Mouse (Mus musculus) testis, adult 2 months (tissue): ENCODE data around the gene Ggnbp2. TPM values are rescaled to one million over a fixed set of nuclear protein-coding genes. Genes with fewer than 3 reads are reported as not detected.

Experiments used
- H3K27ac ChIP-seq: fragments of 200-500 bp; 2 replicates; pipeline ENCODE4 v1.5.1; 2012; ENCODE audit warnings: low read depth, low read length; ENCODE audit not compliant: control insufficient read depth, insufficient read depth
- H3K27me3 ChIP-seq: fragments of 200-500 bp; 2 replicates; pipeline ENCODE4 v1.6.1; 2012; ENCODE audit warnings: mild to moderate bottlenecking, low read length, moderate library complexity; ENCODE audit not compliant: control insufficient read depth, insufficient read depth
- H3K36me3 ChIP-seq: fragments of 200-500 bp; 2 replicates; pipeline ENCODE4 v1.6.1; 2012; ENCODE audit warnings: mild to moderate bottlenecking, low read length; ENCODE audit not compliant: control insufficient read depth, insufficient read depth
- H3K4me1 ChIP-seq: fragments of 200-500 bp; 2 replicates; pipeline ENCODE4 v1.6.1; 2012; ENCODE audit warnings: low read length; ENCODE audit not compliant: control insufficient read depth, insufficient read depth
- H3K4me3 ChIP-seq: fragments of 200-500 bp; 2 replicates; pipeline ENCODE4 v1.5.1; 2012; ENCODE audit warnings: low read depth, mild to moderate bottlenecking, low read length, moderate library complexity, mixed read lengths; ENCODE audit not compliant: control insufficient read depth
- CTCF ChIP-seq: fragments of 200-500 bp; IDR thresholded peaks from 2 replicates; pipeline ENCODE4 v1.5.1; 2012; ENCODE audit warnings: low read depth, mild to moderate bottlenecking, inconsistent platforms, low read length, moderate library complexity; ENCODE audit not compliant: control insufficient read depth, insufficient read depth, insufficient replicate concordance
- POLR2A ChIP-seq: fragments of 200-500 bp; IDR thresholded peaks from 2 replicates; pipeline ENCODE4 v1.6.1; 2012; ENCODE audit warnings: low read depth, mild to moderate bottlenecking, inconsistent platforms, low read length, moderate library complexity; ENCODE audit not compliant: control insufficient read depth
- polyA plus RNA-seq: library from polyadenylated mRNA; depleted of rRNA; stranded (reverse); fragments of >200 nt; gene quantifications from 2 replicates; pipeline ENCODE4 v1.2.3, GENCODE M21; 2012

The Ggnbp2 gene
- polyA plus RNA-seq, 1 experiment = 308 TPM

GRCm38 (mm10) chr11:84910411-84910810 is 39.8 kb upstream of the Ggnbp2 start:
- H3K4me1 ChIP-seq = peaks cover 2% of the 10 kb centered on the region; the same call in 1 of the 2 replicates
- TF ChIP-seq CTCF (no peak), POLR2A (no peak)
- no peak overlapping the region for H3K4me3 ChIP-seq
- H3K36me3 ChIP-seq = no peaks in the 10 kb centered on the region; the same call in 1 of the 2 replicates
- no peaks in the 10 kb centered on the region for H3K27me3 ChIP-seq
- H3K27ac ChIP-seq = no peak overlapping the region

GRCm38 (mm10) chr11:84908480-84908879 is 37.9 kb upstream of the Ggnbp2 start:
- Histone ChIP-seq H3K4me3 (no peak overlapping the region), H3K4me1 (no peaks in the 10 kb centered on the region; the same call in 1 of the 2 replicates), H3K27ac (no peak overlapping the region), H3K27me3 (no peaks in the 10 kb centered on the region), H3K36me3 (peaks cover 1% of the 10 kb centered on the region; the same call in 1 of the 2 replicates)
- TF ChIP-seq POLR2A (no peak), CTCF (no peak)

GRCm38 (mm10) chr11:84907081-84907480 is 36.5 kb upstream of the Ggnbp2 start:
- Histone ChIP-seq H3K27me3 (no peaks in the 10 kb centered on the region), H3K36me3 (peaks cover 1% of the 10 kb centered on the region; the same call in 1 of the 2 replicates), H3K4me1 (no peaks in the 10 kb centered on the region)

GRCm38 (mm10) chr11:84904597-84905144 is 34.1 kb upstream of the Ggnbp2 start:
- Histone ChIP-seq H3K27ac (no peak overlapping the region), H3K4me3 (no peak overlapping the region), H3K4me1 (no peaks in the 10 kb centered on the region), H3K36me3 (peaks cover 4% of the 10 kb centered on the region), H3K27me3 (no peaks in the 10 kb centered on the region)
- TF ChIP-seq POLR2A (no peak), CTCF (no peak)

More at GRCm38 (mm10) chr11:84907081-84907480, 36.5 kb upstream of the Ggnbp2 start:
- no peak for TF ChIP-seq CTCF
- no peak for TF ChIP-seq POLR2A
- Histone ChIP-seq H3K27ac (no peak overlapping the region), H3K4me3 (no peak overlapping the region)

GRCm38 (mm10) chr11:84893113-84893512 is 22.5 kb upstream of the Ggnbp2 start:
- no peaks in the 10 kb centered on the region for H3K27me3 ChIP-seq
- TF ChIP-seq POLR2A = no peak
- no peak for TF ChIP-seq CTCF
- peaks cover 1% of the 10 kb centered on the region for H3K36me3 ChIP-seq
- no peak overlapping the region for H3K4me3 ChIP-seq
- H3K27ac ChIP-seq = no peak overlapping the region
- H3K4me1 ChIP-seq = no peaks in the 10 kb centered on the region

DNA sequence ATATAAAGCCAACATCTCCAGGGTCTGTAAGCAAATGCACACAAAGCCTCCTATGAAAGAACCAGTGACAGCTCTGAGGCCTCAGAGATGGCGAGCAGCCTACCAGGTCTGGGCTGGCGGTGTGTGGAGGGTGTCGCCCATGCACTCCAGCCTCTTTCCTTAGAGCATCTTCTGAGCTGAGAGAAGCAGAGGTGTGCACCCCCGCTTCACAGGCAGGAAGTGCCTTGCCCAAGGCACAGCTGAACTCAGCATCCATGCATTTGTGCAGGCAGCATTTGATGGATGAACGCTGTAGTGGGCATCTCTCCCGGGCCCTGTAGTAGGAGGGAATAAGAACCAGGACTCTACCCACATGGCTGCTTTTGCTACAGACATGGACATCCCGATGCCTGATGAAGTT is 21.1 kb upstream of the Ggnbp2 start:
- H3K4me3 ChIP-seq = no peak overlapping the region
- TF ChIP-seq CTCF (no peak), POLR2A (no peak)
- no peak overlapping the region for H3K27ac ChIP-seq
- H3K4me1 ChIP-seq = no peaks in the 10 kb centered on the region
- H3K27me3 ChIP-seq = no peaks in the 10 kb centered on the region
- peaks cover 1% of the 10 kb centered on the region for H3K36me3 ChIP-seq

- Histone ChIP-seq H3K4me3 (no peak overlapping the region), H3K36me3 (peaks cover 6% of the 10 kb centered on the region), H3K27ac (no peak overlapping the region), H3K4me1 (no peaks in the 10 kb centered on the region), H3K27me3 (no peaks in the 10 kb centered on the region)
- TF ChIP-seq POLR2A = no peak
- no peak for TF ChIP-seq CTCF
Observed at GRCm38 (mm10) chr11:84889492-84889891, 18.9 kb upstream of the Ggnbp2 start.
